Mouse (Mus musculus): Measurements from ENCODE around the gene Lrp1.

The Lrp1 gene

DNA sequence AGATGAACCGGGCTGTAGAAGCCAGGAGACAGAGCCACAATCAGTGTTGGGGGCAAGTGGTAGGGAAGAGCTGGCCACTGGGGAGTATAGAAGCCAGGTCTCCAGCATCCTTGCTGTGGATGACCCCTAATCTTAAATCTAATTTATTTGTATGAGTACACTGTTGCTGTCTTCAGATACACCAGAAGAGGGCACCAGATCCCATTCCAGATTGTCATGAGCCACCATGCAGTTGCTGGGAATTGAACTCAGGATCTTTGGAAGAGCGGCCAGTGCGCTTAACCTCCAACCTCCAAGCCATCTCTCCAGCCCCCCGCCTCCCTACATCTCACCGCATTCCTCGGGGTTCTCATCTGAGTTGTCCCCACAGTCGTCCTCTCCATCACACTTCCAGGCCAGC is 74.4 kb downstream of the Lrp1 start:
- no peak for DNase-seq

DNA sequence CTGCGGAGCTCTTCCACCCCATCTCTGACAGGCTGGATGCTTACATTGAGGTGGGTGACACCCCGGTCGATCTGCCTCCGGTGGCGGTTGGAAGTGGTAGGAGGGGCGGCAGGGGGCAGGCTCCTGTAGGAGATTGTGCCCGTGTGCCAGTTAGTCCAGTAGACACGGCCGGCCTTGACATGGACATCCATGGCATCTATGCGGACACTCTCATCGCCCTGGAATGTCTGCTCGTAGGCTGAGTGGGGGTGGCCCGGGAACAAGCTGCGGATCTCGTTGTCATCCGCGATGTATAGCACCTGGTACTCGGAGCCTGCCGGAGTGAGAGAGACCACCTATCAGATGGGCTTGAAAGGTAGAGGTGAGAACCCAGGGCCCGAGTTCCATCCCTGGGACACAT is 76.6 kb downstream of the Lrp1 start:
- DNase-seq = no peak

DNA sequence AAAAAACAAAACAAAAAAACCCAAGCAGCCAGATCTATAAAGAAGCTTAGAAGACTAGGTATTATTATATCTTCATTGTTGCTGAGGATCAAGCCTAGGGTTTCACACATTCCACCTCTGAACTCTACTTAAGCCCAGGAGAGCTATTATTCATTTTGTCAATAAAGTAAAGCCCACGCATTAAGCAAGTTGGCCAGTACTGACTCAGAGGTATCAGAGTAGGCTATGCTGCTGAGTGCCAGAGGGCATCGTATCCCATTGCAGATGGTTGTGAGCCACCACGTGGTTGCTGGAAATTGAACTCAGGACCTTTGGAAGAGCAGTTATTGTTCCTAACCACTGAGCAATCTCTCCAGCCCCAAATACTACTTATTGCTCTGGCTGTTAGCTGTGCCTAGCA is 77.0 kb downstream of the Lrp1 start:
- no peak for DNase-seq

DNA sequence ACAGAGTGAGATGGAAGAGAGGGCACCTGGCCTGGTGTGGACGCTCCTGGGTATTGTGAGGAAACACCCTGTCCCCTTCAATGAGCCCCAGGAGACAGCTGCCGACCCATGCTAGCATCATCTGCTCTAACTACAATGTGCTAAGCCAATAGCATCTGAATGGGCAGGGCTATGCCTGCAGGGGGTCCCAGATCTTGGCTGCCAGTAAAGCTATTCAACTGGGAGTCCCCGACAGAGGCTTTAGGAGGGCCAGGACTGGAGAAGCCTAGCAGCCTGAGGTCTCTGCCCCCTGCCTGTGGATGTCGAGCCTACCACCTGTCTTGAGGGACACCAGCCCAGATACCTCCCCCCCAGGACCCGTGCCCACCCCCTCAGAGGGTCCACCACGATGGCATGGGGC is 78.2 kb downstream of the Lrp1 start:
- peak; percentile 59 to 72 for DNase-seq

DNA sequence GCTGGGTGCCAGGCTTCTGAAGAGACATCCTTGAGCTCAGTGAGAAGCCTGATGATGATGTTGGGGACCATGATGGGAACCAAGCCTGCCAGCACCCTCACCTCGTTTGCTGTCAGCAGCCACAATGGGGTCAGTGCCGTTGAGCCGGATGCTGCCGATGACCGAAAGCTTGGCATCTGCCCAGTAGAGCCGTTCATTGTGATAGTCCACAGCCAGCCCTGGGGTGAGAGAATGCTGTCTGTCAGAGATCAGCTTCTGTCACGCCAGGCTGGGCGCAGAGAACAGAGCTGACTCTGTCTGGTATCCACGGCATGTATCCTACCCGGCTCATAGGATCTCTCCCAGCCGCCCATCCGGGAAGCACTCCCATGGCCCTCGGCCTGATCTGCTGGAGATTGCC is 78.9 kb downstream of the Lrp1 start:
- peak; percentile 65 to 77 for DNase-seq

DNA sequence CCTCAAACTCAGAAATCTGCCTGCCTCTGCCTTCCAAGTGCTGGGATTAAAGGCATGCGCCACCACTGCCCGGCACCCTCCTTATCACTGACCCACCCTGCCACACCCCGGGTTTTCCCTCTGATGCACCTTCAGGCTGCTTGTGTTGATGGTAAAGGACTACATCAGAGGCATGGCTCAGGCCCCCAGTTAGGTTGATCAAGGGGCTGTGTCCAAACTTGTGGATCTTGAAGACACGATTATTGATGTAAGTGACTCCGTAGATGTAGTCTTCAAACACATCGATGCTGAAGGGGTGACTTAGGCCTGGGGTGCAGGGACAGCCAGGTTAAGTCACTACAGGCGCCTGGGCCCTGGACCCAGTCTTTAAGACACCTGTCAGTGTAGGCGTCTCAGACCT is 79.4 kb downstream of the Lrp1 start:
- no peak for DNase-seq

DNA sequence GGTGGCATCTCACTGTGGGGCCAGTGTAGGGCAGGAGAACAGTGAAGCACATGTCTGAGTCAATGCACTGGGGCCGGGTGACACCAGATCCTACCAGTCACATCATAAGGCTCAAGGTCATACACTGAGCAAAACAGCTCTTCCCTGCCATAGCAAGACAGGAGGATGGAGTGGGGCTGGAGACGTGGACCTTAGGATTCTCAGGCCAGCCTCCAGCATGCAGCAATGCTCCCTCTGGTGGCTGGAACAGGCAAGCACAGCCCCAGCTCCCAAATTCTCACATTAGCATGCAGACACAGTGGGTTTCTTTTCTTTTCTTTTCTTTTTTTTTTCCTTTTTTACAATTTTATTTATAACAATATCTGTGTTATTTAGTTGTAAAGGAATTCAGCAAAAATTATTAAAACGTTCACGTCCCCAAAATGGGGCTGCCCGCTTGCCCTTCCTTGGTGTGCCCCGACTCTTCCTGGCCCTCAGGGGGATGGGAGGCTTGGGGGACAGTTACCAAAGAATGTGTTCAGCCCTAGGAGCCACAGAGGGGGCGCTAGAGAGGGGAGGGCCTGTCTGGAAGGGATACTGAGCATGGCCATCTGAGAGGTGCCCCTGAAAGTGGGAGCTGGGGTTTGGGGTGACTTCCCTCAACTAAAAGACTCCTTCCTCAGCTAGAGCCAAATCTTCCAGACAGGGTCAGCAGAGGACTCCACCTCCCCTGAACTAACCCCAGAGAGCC is 82.9 kb downstream of the Lrp1 start:
- peak; percentile 88 to 92 for DNase-seq

DNA sequence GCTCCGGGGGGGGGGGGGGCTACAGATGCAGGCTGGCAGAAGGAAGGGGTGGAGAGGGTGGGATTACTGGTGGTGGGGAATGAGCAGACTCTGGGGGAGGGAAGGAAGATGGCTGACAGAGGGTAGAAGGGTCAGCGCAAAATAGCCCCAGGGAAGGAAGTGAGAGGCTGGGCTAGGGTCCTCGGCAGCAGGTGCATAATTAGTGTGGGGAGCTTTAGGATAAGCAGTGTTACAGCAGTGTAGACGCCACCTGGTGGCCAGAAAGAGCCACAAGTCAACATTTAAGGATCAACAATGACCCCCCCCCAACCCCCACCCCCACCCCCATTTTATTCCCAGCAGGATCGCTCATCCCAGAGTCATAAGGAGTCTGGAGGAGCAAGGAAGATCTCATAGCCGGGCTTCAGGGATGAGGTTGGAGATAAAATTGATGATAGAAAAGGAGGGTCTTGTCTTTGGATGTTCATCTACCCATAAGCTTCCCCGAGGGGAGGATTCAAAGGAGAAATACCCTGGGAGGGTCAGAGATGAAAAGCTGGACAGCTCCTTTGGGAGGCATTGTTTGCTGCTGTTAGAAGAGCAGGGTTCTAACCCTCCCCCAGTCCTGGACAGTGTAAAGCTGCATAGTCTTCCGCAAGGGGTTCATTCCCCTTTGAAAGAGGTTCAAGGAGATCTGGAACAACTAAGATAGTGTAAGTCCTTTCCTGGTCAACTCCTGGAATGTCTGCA is 84.2 kb downstream of the Lrp1 start:
- DNase-seq = peak; percentile 61 to 78

DNA sequence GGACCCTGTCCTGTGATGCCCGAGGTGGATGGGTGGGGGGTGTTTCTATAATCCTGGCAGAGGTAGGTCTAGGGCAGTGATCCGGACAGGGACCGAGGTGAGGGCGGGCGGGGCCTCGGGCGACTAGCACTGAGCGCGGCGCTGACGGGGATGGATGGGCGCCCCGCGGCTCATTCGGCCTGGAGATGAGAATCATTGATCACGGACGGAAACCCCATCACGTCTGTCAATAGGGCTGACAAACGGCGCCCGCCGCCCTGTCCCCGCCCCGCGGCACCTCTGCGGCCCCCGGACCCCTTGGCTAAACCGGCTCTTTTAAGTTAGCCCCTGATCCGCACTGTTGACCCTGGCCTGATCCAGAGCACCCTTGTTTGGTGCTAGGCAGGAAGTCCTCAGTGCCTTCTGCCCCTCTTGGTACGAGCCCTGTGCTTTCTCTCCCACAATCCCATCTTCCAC is 86.0 kb downstream of the Lrp1 start:
- DNase-seq = peak in 1 of 2 experiments; percentile 52

DNA sequence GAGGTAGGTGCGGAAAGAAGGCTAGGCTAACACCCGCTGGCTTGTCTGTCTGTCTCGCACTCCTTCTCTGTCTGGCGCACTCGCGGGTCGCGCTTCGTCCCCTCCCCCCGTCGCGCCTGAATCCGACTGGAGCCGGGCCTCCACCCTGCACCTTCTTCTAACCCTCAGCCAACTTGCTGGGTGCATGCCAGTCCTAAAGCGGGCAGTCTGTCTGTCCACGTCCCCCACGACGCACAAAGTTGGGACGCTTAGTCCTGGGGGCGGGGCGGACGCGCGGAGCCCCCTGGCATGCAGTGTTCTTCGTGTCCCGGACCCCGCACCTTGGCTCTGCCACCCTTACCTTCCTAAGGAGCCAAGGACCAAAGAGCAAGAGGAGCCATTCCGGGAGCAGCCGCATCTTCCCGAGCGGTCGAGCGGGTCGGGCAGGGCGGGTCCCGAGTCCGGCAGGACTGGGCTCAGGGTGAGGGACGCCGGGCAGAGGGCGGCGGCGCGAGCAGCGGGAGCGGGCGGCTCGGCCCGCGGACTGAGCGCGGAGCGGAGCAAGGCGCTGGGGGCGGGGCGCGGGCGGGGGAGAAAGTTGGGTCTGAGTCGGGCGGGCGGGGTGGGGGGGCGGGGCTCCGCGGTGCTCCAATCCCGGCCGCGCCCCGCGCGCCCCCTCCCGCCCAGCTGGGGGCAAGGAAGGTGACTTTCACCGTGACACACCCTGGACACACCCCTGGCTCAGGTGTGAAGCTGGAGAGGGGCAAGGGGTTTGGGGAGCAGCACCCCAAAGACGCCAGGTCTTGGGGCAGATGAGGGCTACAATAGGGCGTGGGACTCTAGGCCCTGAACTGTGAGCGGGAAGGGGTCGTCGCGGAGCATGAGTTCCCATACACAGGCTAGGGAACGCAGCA is 86.7 kb downstream of the Lrp1 start, which contains the start of gene Nxph4:
Nxph4 (minus strand) TSS at position 524 of the 893 bp plus-strand sequence.
- DNase-seq = peak; percentile 49 to 74

DNA sequence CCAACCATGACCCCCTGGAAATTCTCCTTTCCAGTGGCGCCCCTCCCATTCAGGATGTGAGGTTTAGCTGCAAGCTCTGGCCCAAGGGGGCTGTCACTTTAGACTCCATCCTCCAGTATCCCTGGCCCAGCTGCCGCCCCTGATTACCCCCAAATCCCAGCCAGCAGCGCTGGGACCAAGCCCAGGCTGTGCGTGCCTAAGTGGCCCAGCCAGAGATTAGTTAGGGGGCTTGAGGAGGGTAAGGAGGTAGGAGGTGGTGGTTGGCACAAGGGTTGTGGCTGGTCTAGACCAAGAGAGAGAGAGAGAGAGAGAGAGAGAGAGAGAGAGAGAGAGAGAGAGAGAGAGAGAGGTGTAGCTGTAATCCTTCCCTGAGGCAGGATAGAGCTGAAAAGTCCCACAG is 89.4 kb downstream of the Lrp1 start:
- DNase-seq = no peak

DNA sequence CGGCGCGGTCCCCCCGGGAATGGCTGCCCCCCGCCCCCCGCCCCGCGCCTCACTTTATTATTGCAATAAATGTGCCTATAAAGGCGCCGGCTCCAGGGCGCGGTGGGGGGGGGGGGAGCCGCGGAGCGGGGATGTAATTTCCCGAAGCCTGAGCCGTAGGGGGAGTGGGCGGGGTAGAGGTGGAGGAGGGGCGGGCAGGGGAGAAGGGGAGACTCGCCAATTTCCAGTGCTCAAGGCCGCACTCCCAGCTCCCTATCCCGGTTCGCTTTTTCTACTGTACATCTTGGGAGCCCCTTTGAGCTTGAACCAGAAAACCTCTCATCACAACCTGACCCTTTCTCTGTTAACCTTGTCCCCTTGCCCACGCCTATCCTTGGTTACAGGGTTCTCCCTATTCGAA is 90.0 kb downstream of the Lrp1 start:
- DNase-seq = no peak

DNA sequence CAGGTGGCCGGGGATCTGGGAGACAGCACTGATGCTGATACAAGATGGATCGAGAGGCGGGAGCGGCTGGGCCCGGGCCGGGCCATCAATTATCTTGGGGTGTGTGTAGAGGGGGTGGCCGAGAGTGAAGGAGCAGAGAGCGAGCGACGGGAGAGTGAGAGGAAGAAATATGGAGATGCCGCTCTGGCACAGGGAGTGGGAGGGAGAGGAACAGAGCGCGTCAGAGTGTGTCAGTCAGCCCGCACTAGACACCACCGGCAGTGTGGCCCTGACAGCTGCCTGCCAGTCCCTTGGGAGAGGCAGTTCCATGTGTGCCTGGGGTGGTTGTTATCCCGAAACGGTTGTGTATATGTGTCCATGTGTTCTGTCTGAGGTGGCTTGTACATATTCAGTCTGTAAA is 93.5 kb downstream of the Lrp1 start:
- no peak for DNase-seq

DNA sequence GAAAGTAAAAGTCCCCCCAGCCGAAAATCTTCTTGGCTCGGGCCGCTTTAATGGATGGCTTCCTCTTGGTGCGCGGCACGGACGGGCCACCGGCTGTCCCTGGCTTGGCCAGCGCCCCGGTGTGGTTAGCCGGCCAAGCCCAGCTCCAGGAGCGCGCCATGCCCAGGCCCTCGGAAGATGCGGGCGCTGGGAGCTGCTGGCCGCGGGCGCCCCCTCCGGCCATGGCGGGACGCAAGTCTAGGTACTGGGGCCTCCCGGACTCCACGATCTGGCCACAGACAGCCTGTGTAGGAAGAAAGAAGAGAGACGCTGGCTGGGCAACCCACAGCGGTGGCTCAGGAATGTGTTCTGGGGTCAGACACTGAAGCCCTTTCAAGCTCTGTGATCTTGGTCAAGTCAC is 94.3 kb downstream of the Lrp1 start:
- DNase-seq = peak; percentile 77 to 87

DNA sequence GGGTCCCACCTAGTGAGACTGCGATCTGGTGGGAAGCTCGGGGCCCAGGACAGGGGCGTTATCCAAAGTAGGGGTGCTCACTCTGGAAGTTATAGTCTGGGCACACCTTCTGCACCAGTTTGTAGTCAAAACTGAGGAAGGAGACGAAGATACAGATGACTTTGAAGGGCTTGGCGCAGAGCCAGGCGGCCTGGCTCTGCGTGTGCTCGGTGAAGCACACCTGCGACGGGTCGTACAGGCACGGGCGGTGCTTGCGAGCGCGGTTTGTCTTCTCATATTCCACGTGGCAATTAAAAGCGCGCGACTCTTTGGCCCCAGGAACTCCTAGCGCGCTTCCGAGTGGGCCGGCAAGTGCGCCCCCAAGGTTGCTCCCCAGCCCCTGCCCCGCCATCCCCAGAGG is 94.9 kb downstream of the Lrp1 start:
- DNase-seq = peak in 1 of 2 experiments; percentile 50

DNA sequence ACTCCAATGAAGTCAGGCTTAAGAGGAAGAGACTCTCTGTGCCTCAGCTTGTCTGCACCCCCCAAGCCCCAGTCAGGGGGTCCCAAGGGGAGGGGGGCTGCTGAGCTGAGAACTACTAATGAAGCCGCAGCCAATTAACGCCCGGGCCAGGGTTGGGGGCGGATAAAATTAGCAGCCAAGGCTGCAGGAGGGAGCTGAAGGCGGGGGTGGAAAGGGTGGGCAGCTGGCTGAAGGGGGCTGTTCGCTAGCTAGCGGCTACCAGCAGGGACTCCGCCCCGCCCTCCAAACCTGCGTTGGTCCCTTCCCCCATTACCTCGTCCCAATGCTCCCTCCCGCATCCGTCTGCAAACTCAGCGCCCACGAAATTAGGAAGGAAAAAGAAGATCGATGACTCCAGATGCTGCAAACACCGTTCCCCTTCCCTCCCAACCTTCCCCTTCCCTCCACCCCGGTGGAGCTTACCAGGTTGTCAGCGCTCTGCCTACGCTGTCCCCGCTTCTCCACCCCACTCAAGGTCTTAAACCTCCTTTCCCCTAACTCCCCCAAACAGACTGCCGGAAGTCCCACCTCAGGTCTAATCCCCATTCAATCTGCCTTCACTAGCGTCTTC is 96.2 kb downstream of the Lrp1 start:
- DNase-seq = no peak

DNA sequence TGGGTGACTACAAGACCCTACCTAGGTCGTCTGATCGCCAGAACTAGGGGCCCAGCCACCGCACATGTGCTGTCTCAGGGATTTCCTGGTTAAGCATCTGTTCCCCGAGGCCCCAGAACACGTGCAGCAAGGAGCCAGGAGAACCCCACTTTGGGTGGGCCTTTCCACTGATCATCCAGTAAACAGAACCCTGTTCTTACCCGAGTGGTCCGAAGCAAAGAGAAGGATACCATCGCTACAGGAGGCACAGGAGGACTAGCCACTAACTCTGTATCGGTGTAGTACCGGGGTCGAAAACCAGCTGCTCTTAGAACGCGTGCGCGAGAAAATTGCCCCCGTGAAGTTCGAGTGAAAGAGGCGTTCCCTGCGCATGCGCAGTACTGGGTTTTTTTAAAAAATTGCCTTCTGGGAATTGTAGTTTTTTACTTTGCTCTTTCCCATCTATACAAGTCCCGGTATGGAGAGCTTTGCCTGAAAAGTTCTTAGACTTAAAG is 98.8 kb downstream of the Lrp1 start, which contains the start of gene Shmt2:
Shmt2 (minus strand) TSS at position 357 of the 494 bp plus-strand sequence.
- peak; percentile 86 to 90 for DNase-seq

DNA sequence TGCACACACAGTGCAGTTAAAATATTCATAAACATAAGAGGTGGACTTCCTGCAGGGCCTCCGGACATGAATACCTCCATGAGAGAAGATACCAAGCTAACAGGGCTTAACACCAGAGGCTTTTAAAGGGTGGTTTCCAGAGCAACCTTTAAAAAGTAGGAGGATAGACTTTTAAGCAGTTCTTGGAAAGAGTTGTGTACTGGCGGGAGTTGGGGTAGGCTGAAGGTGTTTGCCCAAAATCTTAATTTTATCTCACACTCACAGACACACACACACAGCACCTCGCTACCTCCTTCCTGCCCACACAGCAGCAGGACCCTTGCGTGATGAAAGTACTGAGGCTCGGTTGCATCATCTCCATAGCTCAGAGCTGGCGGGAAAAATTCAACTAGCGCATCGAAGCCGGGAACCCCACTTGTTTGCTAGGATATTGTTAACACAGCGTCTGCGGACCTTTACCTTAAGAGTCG is 99.3 kb downstream of the Lrp1 start:
- no peak for DNase-seq

DNA sequence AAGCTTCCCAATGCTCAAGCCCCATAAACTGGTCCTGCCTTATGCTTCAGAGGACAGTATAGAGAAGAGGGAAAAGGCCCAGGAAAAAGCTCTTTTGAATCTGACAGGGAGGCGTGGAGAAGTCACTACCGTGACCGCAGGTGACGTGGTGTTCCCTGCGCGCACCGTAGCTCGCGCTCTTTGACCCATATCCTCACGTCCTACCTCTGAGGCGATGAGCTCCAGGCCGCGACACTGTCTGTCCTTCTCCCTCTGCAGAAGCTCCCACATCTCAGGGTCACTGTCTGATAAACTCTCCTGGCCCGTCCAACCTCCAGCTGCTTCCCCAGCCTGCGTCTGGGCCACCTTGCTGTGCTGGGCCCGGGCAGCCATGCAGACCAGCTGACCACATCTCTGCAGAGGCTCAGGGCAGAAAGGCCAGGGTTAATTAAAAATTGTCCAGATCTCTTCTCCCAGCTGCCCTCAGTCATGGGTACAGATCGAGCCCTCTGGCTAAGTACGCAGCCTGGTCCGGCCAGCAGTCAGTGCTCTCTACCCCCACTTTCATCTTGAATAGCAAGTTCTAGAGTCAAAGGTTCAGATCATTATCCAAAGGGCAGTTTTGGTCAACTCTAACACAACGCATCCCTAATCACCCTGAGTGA is 100.1 kb downstream of the Lrp1 start:
- DNase-seq = no peak

DNA sequence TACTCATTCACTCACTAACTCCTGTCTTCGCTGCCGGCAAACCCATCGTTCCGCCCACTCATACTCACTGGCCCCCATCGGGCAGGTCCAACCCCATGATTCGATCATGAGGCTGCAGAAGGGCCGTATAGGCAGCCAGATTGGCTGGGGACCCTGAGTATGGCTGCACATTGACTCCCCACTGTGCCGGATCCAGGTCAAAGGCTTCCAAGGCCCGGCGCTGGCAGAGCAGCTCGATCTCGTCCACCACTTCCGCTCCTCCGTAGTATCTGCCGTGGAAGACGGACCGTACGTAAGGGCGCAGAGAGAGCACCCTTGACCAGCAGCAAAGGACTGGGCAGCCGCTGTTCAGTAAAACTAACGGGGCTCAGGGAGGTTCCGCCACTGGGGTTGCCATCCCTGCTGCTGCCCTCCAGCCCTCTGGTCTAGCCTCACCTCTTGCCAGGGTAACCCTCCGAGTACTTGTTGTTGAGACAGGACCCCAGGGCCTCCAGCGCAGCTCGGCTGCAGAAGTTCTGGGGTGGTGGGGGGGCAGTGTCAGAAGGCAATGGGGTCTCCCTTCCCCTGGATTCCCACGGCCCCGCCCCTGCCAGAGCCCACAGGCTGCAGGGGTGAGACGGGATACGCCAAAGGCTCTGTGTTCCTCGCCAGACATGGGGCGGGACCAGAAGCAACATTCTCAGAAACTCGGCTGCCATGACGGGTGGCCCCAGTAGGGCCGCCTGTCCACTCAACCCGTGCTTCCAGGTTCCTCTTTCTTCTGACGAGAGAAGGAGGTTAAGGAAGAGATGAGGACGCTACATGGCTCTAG is 100.8 kb downstream of the Lrp1 start:
- no peak for DNase-seq

Measured in cerebellum, postnatal 25 days (tissue).